Mouse (Mus musculus) hindbrain, embryonic 11.5 days (tissue): ENCODE results near the gene Fbll1. TPM values are rescaled to one million over a fixed set of nuclear protein-coding genes. Genes with fewer than 3 reads are reported as not detected.
"Not testable (repeated sequence)": the region's sequence is repeated elsewhere in the genome, so short reads cannot be mapped to it uniquely, and the experiment has no call there.

Experiments used
- ATAC-seq: fragments of 200-750 bp; cut with Nextera tagmentation; 2 replicates; pipeline ENCODE4 v1.8.0; 2017; ENCODE audit warnings: mild to moderate bottlenecking, moderate TSS enrichment, moderate library complexity; ENCODE audit not compliant: low FRiP score
- DNase-seq: peaks from one replicate; pipeline ENCODE4 v3.0.0-alpha.2; 2015; ENCODE audit warnings: low spot score
- H3K27ac ChIP-seq: fragments of 300-500 bp; sonication (generic); 2 replicates; pipeline ENCODE4 v1.5.1; 2014; ENCODE audit warnings: mild to moderate bottlenecking, low read depth, low read length
- H3K27me3 ChIP-seq: fragments of 300-500 bp; sonication (generic); 2 replicates; pipeline ENCODE4 v1.6.1; 2014; ENCODE audit warnings: mild to moderate bottlenecking, low read length, moderate library complexity, mixed read lengths; ENCODE audit not compliant: control insufficient read depth, insufficient read depth
- H3K36me3 ChIP-seq: fragments of 300-500 bp; sonication (generic); 2 replicates; pipeline ENCODE4 v1.6.1; 2014; ENCODE audit warnings: mild to moderate bottlenecking, low read length, moderate library complexity, mixed read lengths; ENCODE audit not compliant: control insufficient read depth, insufficient read depth
- H3K4me1 ChIP-seq: fragments of 300-500 bp; sonication (generic); replicated peaks from 2 replicates; pipeline ENCODE4 v1.6.1; 2014; ENCODE audit warnings: low read length, mixed read lengths; ENCODE audit not compliant: control insufficient read depth, insufficient read depth
- H3K4me2 ChIP-seq: fragments of 300-500 bp; sonication (generic); replicated peaks from 2 replicates; pipeline ENCODE4 v1.6.1; 2014; ENCODE audit warnings: mild to moderate bottlenecking, low read depth, low read length
- H3K4me3 ChIP-seq: fragments of 300-500 bp; sonication (generic); 2 replicates; pipeline ENCODE4 v1.5.1; 2014; ENCODE audit warnings: low read depth, low read length
- H3K9ac ChIP-seq: fragments of 300-500 bp; sonication (generic); 2 replicates; pipeline ENCODE4 v1.6.1; 2014; ENCODE audit warnings: low read depth, low read length
- H3K9me3 ChIP-seq: fragments of 300-500 bp; sonication (generic); 2 replicates; pipeline ENCODE4 v1.6.1; 2016; ENCODE audit warnings: low read length; ENCODE audit not compliant: control insufficient read depth
- WGBS: fragments of 180-500 bp; shearing (Covaris S2); extraction: QIAGEN DNeasy Blood & Tissue Kit; methylation state at CpG from one replicate; pipeline ENCODE4 v1.1.7; 2014; 5-methylcytosine and 5-hydroxymethylcytosine counted together
- polyA plus RNA-seq: library from polyadenylated mRNA; unstranded; fragments of >200 nt; fragmentation: Nextera tagmentation; extraction: Ambion mirVana; gene quantifications from 2 replicates; pipeline ENCODE4 v1.2.1, GENCODE M21; 2014

The Fbll1 gene
- polyA plus RNA-seq, 1 experiment from 2014 or later = 4.6 TPM

- peak; percentile 58 for ATAC-seq
- DNase-seq = peak; percentile 54
- Histone ChIP-seq H3K27me3 (peaks cover 41% of the 10 kb centered on the region), H3K9ac (peak overlapping the region; percentile 59), H3K4me2 (peak overlapping the region; percentile 96), H3K4me3 (peak overlapping the region; percentile 55), H3K36me3 (no peaks in the 10 kb centered on the region), H3K4me1 (no peaks in the 10 kb centered on the region), H3K9me3 (no peaks in the 10 kb centered on the region), H3K27ac (peak overlapping the region; percentile 58; the same call in 1 of the 2 replicates)
- WGBS = 4% methylated on average over 55 of the region's 86 CpGs
Observed at GRCm38 (mm10) chr11:35797751-35798494, 761 bp downstream of the Fbll1 start.

- ATAC-seq, H3K9me3 ChIP-seq, H3K4me1 ChIP-seq, H3K36me3 ChIP-seq, H3K27ac ChIP-seq, H3K4me3 ChIP-seq, DNase-seq, H3K9ac ChIP-seq, H3K4me2 ChIP-seq: not testable (repeated sequence)
- H3K27me3 ChIP-seq = peaks cover 23% of the 10 kb centered on the region
- WGBS = 82% methylated on average over 5 of the region's 5 CpGs
Observed at GRCm38 (mm10) chr11:35792800-35793199, 5.9 kb downstream of the Fbll1 start.

- peaks cover 7% of the 10 kb centered on the region for H3K36me3 ChIP-seq
- H3K4me1 ChIP-seq = no peaks in the 10 kb centered on the region
- no peaks in the 10 kb centered on the region for H3K27me3 ChIP-seq
- no peak overlapping the region for H3K9ac ChIP-seq
- no peak overlapping the region for H3K4me2 ChIP-seq
- H3K4me3 ChIP-seq = no peak overlapping the region
- H3K27ac ChIP-seq = no peak overlapping the region
- 75% methylated on average over 2 of the region's 2 CpGs for WGBS
- H3K9me3 ChIP-seq = no peaks in the 10 kb centered on the region
- DNase-seq (no peak), ATAC-seq (no peak)
Observed at GRCm38 (mm10) chr11:35788443-35788842, 10.2 kb downstream of the Fbll1 start.

GRCm38 (mm10) chr11:35784537-35784936 lies 14.1 kb downstream of the Fbll1 start:
- H3K4me2 ChIP-seq = no peak overlapping the region
- no peak overlapping the region for H3K27ac ChIP-seq
- no peaks in the 10 kb centered on the region for H3K4me1 ChIP-seq
- H3K4me3 ChIP-seq = no peak overlapping the region
- H3K9me3 ChIP-seq = no peaks in the 10 kb centered on the region
- no peak overlapping the region for H3K9ac ChIP-seq
- peaks cover 20% of the 10 kb centered on the region for H3K36me3 ChIP-seq
- H3K27me3 ChIP-seq = no peaks in the 10 kb centered on the region
- ATAC-seq (no peak), DNase-seq (no peak)
- 98% methylated on average over 4 of the region's 4 CpGs for WGBS

- no peak for DNase-seq
- Histone ChIP-seq H3K4me3 (no peak overlapping the region), H3K36me3 (peaks cover 20% of the 10 kb centered on the region), H3K4me2 (no peak overlapping the region), H3K27ac (no peak overlapping the region), H3K27me3 (no peaks in the 10 kb centered on the region), H3K9me3 (no peaks in the 10 kb centered on the region), H3K4me1 (no peaks in the 10 kb centered on the region), H3K9ac (no peak overlapping the region)
- 89% methylated on average over 3 of the region's 3 CpGs for WGBS
- ATAC-seq = no peak
Observed at GRCm38 (mm10) chr11:35784002-35784401, 14.7 kb downstream of the Fbll1 start.

GRCm38 (mm10) chr11:35783038-35783437 lies 15.6 kb downstream of the Fbll1 start:
- no peak overlapping the region for H3K4me2 ChIP-seq
- DNase-seq = no peak
- H3K9me3 ChIP-seq = no peaks in the 10 kb centered on the region
- 92% methylated on average over 5 of the region's 5 CpGs for WGBS
- no peak for ATAC-seq
- H3K4me1 ChIP-seq = no peaks in the 10 kb centered on the region
- H3K9ac ChIP-seq = no peak overlapping the region
- H3K4me3 ChIP-seq = no peak overlapping the region
- no peaks in the 10 kb centered on the region for H3K27me3 ChIP-seq
- peaks cover 26% of the 10 kb centered on the region for H3K36me3 ChIP-seq
- H3K27ac ChIP-seq = no peak overlapping the region

GRCm38 (mm10) chr11:35782444-35782843 lies 16.2 kb downstream of the Fbll1 start:
- H3K27ac ChIP-seq = no peak overlapping the region
- peaks cover 26% of the 10 kb centered on the region for H3K36me3 ChIP-seq
- no peaks in the 10 kb centered on the region for H3K27me3 ChIP-seq
- no peak overlapping the region for H3K4me2 ChIP-seq
- DNase-seq (no peak), ATAC-seq (no peak)
- no peak overlapping the region for H3K9ac ChIP-seq
- 98% methylated on average over 3 of the region's 3 CpGs for WGBS
- no peaks in the 10 kb centered on the region for H3K9me3 ChIP-seq
- no peak overlapping the region for H3K4me3 ChIP-seq
- no peaks in the 10 kb centered on the region for H3K4me1 ChIP-seq

GRCm38 (mm10) chr11:35780336-35780735 lies 18.3 kb downstream of the Fbll1 start:
- DNase-seq (no peak), ATAC-seq (no peak)
- H3K27ac ChIP-seq = no peak overlapping the region
- H3K4me2 ChIP-seq = no peak overlapping the region
- no peaks in the 10 kb centered on the region for H3K9me3 ChIP-seq
- H3K27me3 ChIP-seq = no peaks in the 10 kb centered on the region
- no peak overlapping the region for H3K9ac ChIP-seq
- WGBS = 92% methylated on average over 3 of the region's 3 CpGs
- H3K4me3 ChIP-seq = no peak overlapping the region
- no peaks in the 10 kb centered on the region for H3K4me1 ChIP-seq
- H3K36me3 ChIP-seq = peaks cover 31% of the 10 kb centered on the region

GRCm38 (mm10) chr11:35776452-35776851 lies 22.2 kb downstream of the Fbll1 start:
- DNase-seq = no peak
- no peak overlapping the region for H3K9ac ChIP-seq
- no peak overlapping the region for H3K27ac ChIP-seq
- no peak overlapping the region for H3K4me2 ChIP-seq
- peaks cover 11% of the 10 kb centered on the region; the same call in 1 of the 2 replicates for H3K36me3 ChIP-seq
- H3K4me1 ChIP-seq = no peaks in the 10 kb centered on the region
- no peaks in the 10 kb centered on the region for H3K9me3 ChIP-seq
- 95% methylated on average over 3 of the region's 3 CpGs for WGBS
- no peak overlapping the region for H3K4me3 ChIP-seq
- no peak for ATAC-seq
- no peaks in the 10 kb centered on the region for H3K27me3 ChIP-seq
